Mouse (Mus musculus) lung, adult 2 months (tissue): ENCODE data around the gene Catsperz. TPM values are rescaled to one million over a fixed set of nuclear protein-coding genes. Genes with fewer than 3 reads are reported as not detected.
A peak's percentile ranks its signal among the peaks of the same experiment; 100 is the strongest.

Experiments
- DNase-seq: peaks from one replicate; pipeline ENCODE4 v3.0.0; 2022
- H3K4me1 ChIP-seq: fragments of 200-500 bp; 2 replicates; pipeline ENCODE4 v1.6.1; 2011; ENCODE audit warnings: low read length; ENCODE audit not compliant: control insufficient read depth, insufficient read depth
- H3K4me3 ChIP-seq: fragments of 200-500 bp; replicated peaks from 2 replicates; pipeline ENCODE3; 2011; ENCODE audit warnings: low read depth, mild to moderate bottlenecking, control low read depth, low read length; ENCODE audit errors: extremely low read depth
- CTCF ChIP-seq: fragments of 200-500 bp; IDR thresholded peaks from 2 replicates; pipeline ENCODE4 v1.5.1; 2011; ENCODE audit warnings: mild to moderate bottlenecking, low read length, control low read depth; ENCODE audit not compliant: insufficient read depth
- POLR2A ChIP-seq: fragments of 200-500 bp; IDR thresholded peaks from 2 replicates; pipeline ENCODE4 v1.6.1; 2011; ENCODE audit warnings: low read depth, mild to moderate bottlenecking, control low read depth, low read length, borderline replicate concordance; ENCODE audit errors: extremely low read depth
- WGBS: fragments of 180-500 bp; shearing (Covaris S2); methylation state at CpG from one replicate; pipeline ENCODE4 v1.1.7; 2018; 5-methylcytosine and 5-hydroxymethylcytosine counted together
- polyA plus RNA-seq: library from polyadenylated mRNA; depleted of rRNA; stranded (reverse); fragments of >200 nt; gene quantifications from 2 replicates; pipeline ENCODE4 v1.2.3, GENCODE M21; 2012

Catsperz gene
- polyA plus RNA-seq, 1 experiment: 0.49 TPM

GRCm38 (mm10) chr19:6926559-6927255 lies 1.5 kb upstream of the Catsperz start:
- TF ChIP-seq CTCF (no peak), POLR2A (no peak)
- 23% methylated on average over 26 of the region's 26 CpGs for WGBS
- DNase-seq: peak; percentile 30

GRCm38 (mm10) chr19:6925611-6926329 lies 590 bp upstream of the Catsperz start:
- DNase-seq: no peak
- WGBS: 23% methylated on average over 40 of the region's 40 CpGs
- Histone ChIP-seq H3K4me3 (no peak overlapping the region), H3K4me1 (peaks cover 8% of the 10 kb centered on the region)
- TF ChIP-seq CTCF (no peak), POLR2A (no peak)

More at GRCm38 (mm10) chr19:6926559-6927255, 1.5 kb upstream of the Catsperz start:
- H3K4me3 ChIP-seq: no peak overlapping the region
- H3K4me1 ChIP-seq: peaks cover 8% of the 10 kb centered on the region

DNA sequence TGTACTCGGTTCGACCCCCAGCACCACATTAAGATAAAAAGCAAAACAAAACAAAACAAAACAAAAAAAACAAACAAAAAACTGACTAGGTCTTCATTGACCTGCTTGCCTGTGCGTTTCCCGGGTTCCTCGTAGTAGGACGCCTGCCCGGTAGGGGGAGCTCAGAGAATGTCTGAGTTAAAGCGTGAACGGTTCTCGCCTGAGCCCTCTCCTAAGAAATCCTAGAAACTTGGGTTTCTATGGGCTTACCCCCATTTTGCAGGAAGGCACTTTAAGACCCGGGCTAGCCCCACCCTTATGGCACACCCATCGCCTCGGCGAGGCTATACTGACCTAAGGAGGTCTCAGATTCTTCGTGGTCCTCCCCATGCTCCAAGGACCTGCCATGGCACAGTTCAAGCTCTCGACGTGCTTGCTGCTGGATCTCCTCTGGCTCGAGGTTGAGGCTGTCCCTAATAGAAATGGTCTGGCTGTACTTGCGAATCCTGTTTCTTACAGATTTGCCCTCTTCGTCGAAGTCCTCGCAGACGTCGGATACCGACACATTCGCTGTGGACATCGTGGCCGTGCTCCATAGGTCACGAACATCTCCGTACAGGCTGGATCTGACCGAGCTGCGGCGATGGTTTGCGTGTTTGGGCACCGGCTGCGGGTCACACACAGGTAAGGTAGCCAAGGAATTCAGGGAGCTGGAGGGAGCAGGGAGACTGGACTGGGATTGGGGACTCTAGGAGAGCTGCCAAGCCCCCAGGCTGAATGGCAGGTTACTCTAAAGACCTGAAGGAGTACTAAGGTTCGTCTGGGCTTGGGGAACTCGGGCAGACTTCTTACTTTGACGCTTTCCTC lies 496 bp downstream of the Catsperz start:
- WGBS: 3% methylated on average over 39 of the region's 39 CpGs
- H3K4me1 ChIP-seq: peaks cover 13% of the 10 kb centered on the region
- DNase-seq: peak; percentile 87
- peak overlapping the region; percentile 39 for H3K4me3 ChIP-seq
- TF ChIP-seq POLR2A (no peak), CTCF (peak; percentile 83)

DNA sequence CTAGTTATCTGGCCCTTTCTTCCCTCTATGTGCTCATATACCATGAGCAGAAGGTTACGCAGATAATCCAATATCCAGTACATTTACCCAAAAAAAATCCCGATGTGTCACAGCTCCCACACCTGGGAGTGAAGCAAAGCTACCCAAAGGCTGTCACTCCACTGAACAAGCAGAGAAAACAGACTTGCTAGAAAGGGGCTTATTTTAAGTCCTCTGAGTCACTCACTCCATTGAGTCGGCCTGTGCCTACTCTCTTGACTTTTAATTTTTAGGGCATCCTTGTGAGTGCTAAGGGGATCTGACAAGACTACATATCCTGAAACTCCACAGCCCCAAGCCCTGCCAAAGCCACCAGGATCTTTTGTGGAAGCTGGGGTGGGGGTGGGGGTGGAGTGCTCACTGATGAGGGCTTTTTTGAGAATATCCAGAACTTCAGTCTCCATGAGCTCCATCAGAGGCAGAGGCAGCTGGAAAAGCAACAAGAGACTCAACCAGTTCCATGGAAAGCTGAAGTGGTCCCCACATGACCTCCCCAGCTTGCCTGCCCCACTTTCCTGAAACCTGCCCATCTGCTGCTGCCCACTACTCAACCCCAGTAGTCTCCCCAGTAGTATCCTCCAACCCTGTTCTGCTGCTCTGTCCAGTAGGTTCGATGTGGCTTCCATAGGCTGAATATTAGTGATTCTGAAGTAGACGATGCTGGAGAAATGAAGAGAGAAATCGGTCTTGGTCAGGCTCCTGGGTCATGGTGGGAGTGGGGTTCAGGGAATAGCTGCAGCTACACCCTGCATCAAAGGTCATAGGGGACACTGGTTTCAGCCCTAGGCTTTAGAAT lies 2.1 kb downstream of the Catsperz start:
- DNase-seq: no peak
- WGBS: 71% methylated on average over 6 of the region's 6 CpGs
- TF ChIP-seq CTCF (no peak), POLR2A (no peak)
- Histone ChIP-seq H3K4me1 (peaks cover 13% of the 10 kb centered on the region), H3K4me3 (no peak overlapping the region)

DNA sequence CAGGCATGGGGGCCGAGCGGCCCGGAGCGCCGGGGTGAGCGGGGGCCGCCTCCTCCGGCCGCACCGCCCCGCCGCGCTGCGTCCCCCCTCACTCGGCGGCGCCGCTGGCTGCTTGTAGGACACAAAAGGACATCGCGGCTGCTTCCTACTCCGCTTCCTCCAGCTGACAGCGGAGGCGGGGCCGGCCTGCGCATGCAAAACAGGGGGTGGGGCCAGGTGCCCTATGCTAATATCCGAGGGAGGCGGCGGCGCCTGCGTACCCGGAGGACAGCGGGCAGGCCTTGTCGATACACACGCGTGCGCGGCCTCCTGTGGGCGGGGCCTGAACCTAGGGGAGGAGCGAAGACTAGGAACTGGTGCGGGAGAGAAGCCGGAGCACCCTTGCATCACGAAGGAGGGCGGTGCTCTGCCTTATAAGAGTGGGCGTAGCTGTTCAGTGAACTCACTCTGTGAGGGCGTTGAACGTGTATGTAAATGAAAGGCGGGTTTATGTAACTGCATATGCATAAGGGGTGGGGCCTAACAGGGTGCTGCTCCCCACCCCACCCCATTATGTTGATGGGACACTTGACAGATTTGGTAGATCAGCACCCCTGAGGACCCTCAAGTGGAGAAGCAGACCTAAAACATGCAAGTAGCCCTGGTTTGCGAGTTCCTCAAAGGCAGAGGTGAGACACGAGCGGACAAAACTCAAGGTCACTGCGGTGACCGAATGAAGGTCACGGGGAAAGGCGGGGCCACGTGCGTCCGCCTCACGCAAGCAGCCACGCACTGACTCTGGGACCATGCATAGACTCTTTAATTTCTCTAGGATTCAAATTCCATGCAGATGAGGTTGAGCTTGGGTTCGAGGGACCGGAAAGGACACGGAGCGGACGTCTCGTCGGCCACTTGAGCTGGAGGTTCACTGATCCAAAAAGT lies 3.3 kb downstream of the Catsperz start, which contains the start of gene Esrra:
TSS of gene Esrra (minus strand) at position 167 of the 921 bp plus-strand sequence.
- Histone ChIP-seq H3K4me3 (peak within 1 kb of the TSS; percentile 76), H3K4me1 (peaks cover 13% of the 10 kb centered on the region)
- WGBS: under 1% methylated on average over 65 of the region's 66 CpGs
- DNase-seq: peak; percentile 100
- no peak for TF ChIP-seq CTCF
- TF ChIP-seq POLR2A: peak; percentile 67; the same call in 1 of the 2 replicates

- DNase-seq: peak; percentile 54
- WGBS: 2% methylated on average over 33 of the region's 48 CpGs
- H3K4me1 ChIP-seq: peaks cover 13% of the 10 kb centered on the region
- TF ChIP-seq CTCF (no peak), POLR2A (no peak)
- H3K4me3 ChIP-seq: peak overlapping the region; percentile 76
Observed at GRCm38 (mm10) chr19:6920741-6921636, 4.2 kb downstream of the Catsperz start.
